ENCODE assay signal across 32 mouse cellular contexts in the genomic region with DNA sequence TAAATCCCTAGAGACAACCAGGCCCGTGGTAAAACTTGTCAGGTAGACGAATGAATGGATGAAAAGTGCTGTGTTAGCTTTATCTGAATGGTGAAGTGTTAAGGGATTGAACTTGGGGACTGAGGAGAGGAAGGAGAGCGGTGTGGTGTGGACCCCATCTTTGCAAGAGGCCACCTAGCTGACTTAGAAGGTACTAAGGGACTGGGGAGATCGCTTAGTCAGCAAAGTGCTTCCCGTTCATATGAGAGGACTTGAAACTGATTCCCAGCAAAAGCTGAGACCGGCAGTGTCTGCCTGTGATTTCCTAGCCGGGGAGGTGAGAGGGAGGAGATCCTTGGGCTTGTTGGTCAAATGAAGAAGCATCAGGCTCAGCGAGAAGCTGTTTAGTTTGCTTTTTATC.
"Had no signal": no experiment of that assay in that cellular context is flagged by ENCODE, and none has a peak within 500 bp of the region (broad histone marks: within the 10 kb centered on the region; RNA-seq: fewer than 3 reads in every experiment).

No protein-coding gene starts in this region.

- DNase-seq: heart, postnatal 10 days; heart, postnatal 14 days; heart, postnatal 36 days; heart, postnatal 4 days; kidney, adult 11 months; kidney, adult 18-20 months; kidney, adult 2 months; kidney, adult 8-10 months; kidney, adult 9 months; kidney, postnatal 10 days; kidney, postnatal 14 days; kidney, postnatal 25 days; kidney, postnatal 36 days; kidney, postnatal 4 days; layer of hippocampus, adult 9-11 months; layer of hippocampus, postnatal 36 days had no signal

- ATAC-seq: inflammation-experienced regulatory T-cells, adult 6 months; intestine, embryonic 15.5 days; intestine, embryonic 16.5 days; intestine, postnatal 0 days had no signal

- H3K27ac ChIP-seq: heart, embryonic 10.5 days; heart, embryonic 13.5 days; heart, embryonic 15.5 days; hindbrain, embryonic 12.5 days; hindbrain, embryonic 14.5 days; hindbrain, embryonic 15.5 days; intestine, embryonic 15.5 days; kidney, embryonic 15.5 days; kidney, postnatal 0 days; layer of hippocampus, adult 2 months had no signal

- H3K4me1 ChIP-seq: heart, embryonic 10.5 days; heart, embryonic 12.5 days; heart, embryonic 13.5 days; heart, embryonic 15.5 days; hindbrain, embryonic 12.5 days; intestine, embryonic 15.5 days; kidney, embryonic 15.5 days had no signal

- H3K9me3 ChIP-seq: heart, embryonic 10.5 days; heart, embryonic 13.5 days; heart, embryonic 15.5 days; hindbrain, embryonic 12.5 days; hindbrain, embryonic 13.5 days; hindbrain, embryonic 15.5 days; intestine, embryonic 15.5 days; kidney, embryonic 15.5 days had no signal

- H3K27me3 ChIP-seq: heart, embryonic 12.5 days; heart, embryonic 13.5 days; heart, embryonic 15.5 days; hindbrain, embryonic 12.5 days; hindbrain, embryonic 13.5 days; hindbrain, embryonic 15.5 days; intestine, embryonic 15.5 days; kidney, embryonic 15.5 days had no signal

- H3K4me2 ChIP-seq: heart, embryonic 11.5 days; heart, embryonic 12.5 days; heart, embryonic 13.5 days; heart, embryonic 15.5 days; hindbrain, embryonic 12.5 days; hindbrain, embryonic 13.5 days; hindbrain, embryonic 14.5 days; hindbrain, embryonic 15.5 days; intestine, embryonic 15.5 days; kidney, embryonic 15.5 days had no signal

- H3K9ac ChIP-seq: heart, embryonic 12.5 days; heart, embryonic 13.5 days; heart, embryonic 15.5 days; hindbrain, embryonic 12.5 days; hindbrain, embryonic 13.5 days; hindbrain, embryonic 14.5 days; hindbrain, embryonic 15.5 days; intestine, embryonic 15.5 days; kidney, embryonic 15.5 days had no signal

- H3K4me3 ChIP-seq: heart, embryonic 10.5 days; heart, embryonic 12.5 days; heart, embryonic 13.5 days; heart, embryonic 15.5 days; hindbrain, embryonic 12.5 days; hindbrain, embryonic 13.5 days; hindbrain, embryonic 15.5 days; intestine, embryonic 15.5 days; kidney, embryonic 15.5 days; layer of hippocampus, adult 2 months had no signal

- H3K36me3 ChIP-seq: heart, embryonic 10.5 days; heart, embryonic 12.5 days; heart, embryonic 13.5 days; heart, embryonic 15.5 days; hindbrain, embryonic 12.5 days; hindbrain, embryonic 13.5 days; hindbrain, embryonic 15.5 days; intestine, embryonic 15.5 days; kidney, embryonic 15.5 days had no signal
